Mouse (Mus musculus) erythroblast, adult 5-6 weeks (primary cell): Measurements from ENCODE around the gene Olfm3. TPM values are rescaled to one million over a fixed set of nuclear protein-coding genes. Genes with fewer than 3 reads are reported as not detected.

ENCODE experiments used
- ATAC-seq: replicated peaks from 2 replicates; pipeline ENCODE4 v1.8.0; 2016; ENCODE audit warnings: moderate number of reproducible peaks, mild to moderate bottlenecking, moderate TSS enrichment, inconsistent platforms; ENCODE audit not compliant: poor library complexity, low FRiP score, severe bottlenecking
- total RNA-seq, 2 experiments: library from RNA; stranded (forward) in 1 of 2; stranded (reverse) in 1 of 2; fragments of 150-400 nt in 1 of 2; fragments of 200-764, 138-1000 nt in 1 of 2; gene quantifications; 2 replicates each; pipeline versions ENCODE4 v1.2.3 to v1.2.4; 2015 to 2017; ENCODE audit warnings: low replicate concordance in 2 of 2

The Olfm3 gene
- total RNA-seq, 2 experiments from 2014 or later, result not detected

- no peak for ATAC-seq
Measured at GRCm38 (mm10) chr3:115049060-115049459, 145.2 kb downstream of the Olfm3 start.

- ATAC-seq, result no peak
Measured at GRCm38 (mm10) chr3:115064901-115065300, 161.0 kb downstream of the Olfm3 start.

GRCm38 (mm10) chr3:115080428-115081181 is 176.7 kb downstream of the Olfm3 start:
- no peak for ATAC-seq

GRCm38 (mm10) chr3:115081371-115081770 is 177.5 kb downstream of the Olfm3 start:
- no peak for ATAC-seq

- ATAC-seq, result no peak
Measured at GRCm38 (mm10) chr3:115082947-115083346, 179.1 kb downstream of the Olfm3 start.

- ATAC-seq, result no peak
Measured at GRCm38 (mm10) chr3:115088281-115088680, 184.4 kb downstream of the Olfm3 start.

GRCm38 (mm10) chr3:115090670-115091069 is 186.8 kb downstream of the Olfm3 start:
- no peak for ATAC-seq

DNA sequence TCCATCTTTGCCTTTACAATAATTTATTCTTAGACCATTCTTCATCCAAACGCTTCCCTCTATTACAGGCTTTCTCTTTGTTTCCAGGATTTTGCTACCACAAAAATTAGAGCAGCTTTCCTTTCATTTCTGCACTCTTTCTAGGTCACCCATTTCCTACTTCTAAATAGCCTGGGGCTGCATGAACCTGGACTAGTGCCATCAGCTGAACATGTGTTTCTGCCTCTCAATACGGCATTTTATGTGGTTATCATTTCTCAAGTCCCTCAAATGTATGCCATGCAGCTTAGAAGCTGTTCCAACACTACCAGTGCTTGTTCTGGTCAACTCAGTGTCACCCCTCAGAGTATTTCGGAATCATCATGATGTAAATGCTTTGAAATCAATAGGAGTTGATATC is 191.6 kb downstream of the Olfm3 start:
- no peak for ATAC-seq

DNA sequence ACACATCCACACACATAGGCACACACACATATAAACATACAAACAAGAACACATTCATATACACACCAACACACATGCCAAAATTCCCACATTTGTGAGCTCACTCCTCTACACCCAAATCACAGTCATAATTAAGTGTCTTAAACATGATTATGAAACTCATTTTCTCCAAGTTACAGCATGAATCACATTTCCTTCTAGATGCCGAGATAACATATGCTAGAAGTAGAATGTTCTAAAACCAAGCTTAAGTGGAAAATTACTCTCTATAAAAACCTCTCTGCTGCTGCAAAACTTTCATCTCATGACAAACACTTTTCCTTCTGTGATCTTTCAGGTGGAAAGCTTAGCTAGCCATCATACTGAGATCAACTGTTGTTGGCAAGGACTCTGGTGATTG is 195.7 kb downstream of the Olfm3 start:
- ATAC-seq, result no peak

DNA sequence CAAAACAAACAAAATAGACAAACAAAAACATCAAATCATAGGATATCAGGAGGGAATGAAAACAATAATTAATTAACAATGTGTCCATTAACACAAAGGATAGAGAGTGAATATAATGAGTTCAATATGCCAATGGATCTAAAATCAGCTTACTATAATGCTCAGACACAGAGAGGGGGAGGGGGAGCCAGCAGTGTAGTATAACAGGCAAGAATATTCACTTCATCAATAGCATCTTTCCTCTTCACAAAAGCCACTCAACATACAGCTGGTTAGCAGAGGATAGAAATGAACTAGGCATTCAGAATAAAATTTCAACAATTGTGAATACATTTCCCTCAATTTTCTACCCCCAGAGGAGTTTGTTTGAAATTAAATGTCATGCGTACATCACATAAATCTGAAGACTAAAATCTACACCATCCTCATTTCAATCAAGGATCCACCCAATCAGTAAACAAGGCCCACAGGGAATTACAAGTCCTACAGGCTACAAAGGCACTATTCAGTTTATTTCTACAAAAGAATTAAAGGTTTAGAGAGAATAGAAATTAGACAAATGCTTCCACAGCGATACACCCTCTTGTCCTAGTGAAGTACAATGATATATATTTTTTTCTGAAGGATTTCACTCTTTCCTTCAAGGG is 200.4 kb downstream of the Olfm3 start:
- no peak for ATAC-seq

DNA sequence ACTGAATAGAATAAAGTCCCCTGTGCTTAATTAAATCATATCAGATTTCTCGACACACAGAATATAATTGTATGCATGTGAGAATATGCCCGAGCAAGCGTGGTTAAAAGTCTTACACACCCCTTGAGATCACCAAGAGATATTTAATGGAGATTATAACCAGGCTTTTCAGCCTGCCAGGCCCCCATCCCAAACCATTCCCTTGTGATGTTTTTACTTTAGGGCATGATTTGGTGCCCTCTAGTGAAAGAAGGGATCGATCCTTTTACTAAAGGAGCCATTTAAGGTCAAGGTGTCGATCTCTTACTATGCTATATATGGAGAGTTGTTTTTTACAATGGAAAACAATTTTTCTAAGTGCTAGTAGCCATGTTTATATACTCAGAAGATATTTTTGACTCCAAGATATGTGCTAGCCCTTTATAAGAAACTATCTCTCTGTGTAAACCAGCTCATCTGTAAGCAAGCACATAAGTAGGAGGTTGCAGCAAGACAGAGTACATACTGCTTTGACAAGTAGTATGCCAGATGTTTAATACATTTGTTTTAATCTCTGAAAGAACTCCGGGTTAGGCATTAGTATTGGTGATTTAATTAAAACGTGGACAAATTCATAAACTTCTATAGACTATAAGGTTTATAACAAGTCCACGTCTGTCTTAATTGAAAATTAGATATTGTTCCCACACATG is 201.1 kb downstream of the Olfm3 start:
- ATAC-seq, result no peak

GRCm38 (mm10) chr3:115145722-115146121 is 241.8 kb downstream of the Olfm3 start:
- no peak for ATAC-seq

GRCm38 (mm10) chr3:115146244-115146643 is 242.4 kb downstream of the Olfm3 start:
- ATAC-seq, result no peak

DNA sequence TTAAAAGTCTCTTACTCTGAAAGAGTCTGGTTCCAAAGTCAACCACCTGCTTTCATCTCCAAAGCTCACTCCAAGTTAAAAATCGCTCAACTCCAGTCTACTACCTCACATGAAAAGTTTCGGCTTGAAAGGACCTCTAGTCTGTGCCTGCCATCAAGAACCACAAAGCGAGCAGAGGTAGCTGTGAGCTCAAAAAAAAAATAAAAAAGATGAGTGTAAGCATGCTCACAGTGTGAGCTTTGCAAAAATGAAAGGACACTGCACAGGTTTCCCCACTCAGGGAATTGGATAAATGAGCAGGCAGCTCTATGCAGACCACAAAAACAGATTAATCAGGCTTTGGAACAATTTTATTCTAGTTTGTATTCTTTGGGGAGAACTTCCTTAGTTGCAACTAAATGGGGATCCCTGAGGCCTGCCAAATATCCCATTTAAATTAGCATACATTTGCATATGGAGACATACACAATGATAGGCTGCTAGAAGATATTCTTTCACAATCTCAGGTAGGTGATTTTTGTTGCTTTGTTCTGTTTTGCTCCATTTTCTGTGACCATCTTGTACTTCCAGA is 255.1 kb downstream of the Olfm3 start:
- ATAC-seq, result no peak

- ATAC-seq, result no peak
Measured at GRCm38 (mm10) chr3:115174625-115175024, 270.7 kb downstream of the Olfm3 start.
